Mouse (Mus musculus): ENCODE data around the gene Cyp8b1. TPM values are rescaled to one million over a fixed set of nuclear protein-coding genes. Genes with fewer than 3 reads are reported as not detected.

Cyp8b1 gene
- polyA plus RNA-seq, 1 experiment from 2014 or later, result not detected

GRCm38 (mm10) chr9:121903476-121904305 is 12.4 kb downstream of the Cyp8b1 start:
- H3K27me3 ChIP-seq, result no peaks in the 10 kb centered on the region
- no peak for ATAC-seq (ENCODE audit: insufficient number of reproducible peaks, low FRiP score, low TSS enrichment, low read depth)
- H3K4me2 ChIP-seq (replicated peaks), result no peak overlapping the region
- no peaks in the 10 kb centered on the region for H3K36me3 ChIP-seq
- no peaks in the 10 kb centered on the region for H3K4me1 ChIP-seq
- no peaks in the 10 kb centered on the region for H3K9me3 ChIP-seq (replicated peaks)
- H3K4me3 ChIP-seq (replicated peaks), result no peak overlapping the region
- WGBS, result 56% methylated on average over 8 of the region's 8 CpGs
- H3K27ac ChIP-seq (replicated peaks), result no peak overlapping the region
- no peak overlapping the region for H3K9ac ChIP-seq

- H3K9me3 ChIP-seq (replicated peaks), result no peaks in the 10 kb centered on the region
- 70% methylated on average over 5 of the region's 5 CpGs for WGBS
- ATAC-seq (ENCODE audit: insufficient number of reproducible peaks, low FRiP score, low TSS enrichment, low read depth), result no peak
- no peak overlapping the region for H3K9ac ChIP-seq
- H3K36me3 ChIP-seq, result no peaks in the 10 kb centered on the region
- no peak overlapping the region for H3K4me3 ChIP-seq (replicated peaks)
- no peak overlapping the region for H3K4me2 ChIP-seq (replicated peaks)
- H3K27me3 ChIP-seq, result no peaks in the 10 kb centered on the region
- no peaks in the 10 kb centered on the region for H3K4me1 ChIP-seq
- H3K27ac ChIP-seq (replicated peaks), result no peak overlapping the region
These were observed 14.1 kb downstream of the Cyp8b1 start for GRCm38 (mm10) chr9:121901710-121902700.

- Histone ChIP-seq H3K4me3 (replicated peaks) (no peak overlapping the region), H3K36me3 (no peaks in the 10 kb centered on the region), H3K9ac (no peak overlapping the region), H3K27ac (replicated peaks) (no peak overlapping the region), H3K4me1 (no peaks in the 10 kb centered on the region), H3K27me3 (no peaks in the 10 kb centered on the region), H3K9me3 (replicated peaks) (no peaks in the 10 kb centered on the region), H3K4me2 (replicated peaks) (no peak overlapping the region)
- no peak for ATAC-seq (ENCODE audit: insufficient number of reproducible peaks, low FRiP score, low TSS enrichment, low read depth)
- WGBS, result 82% methylated on average over 5 of the region's 5 CpGs
These were observed 15.7 kb downstream of the Cyp8b1 start for GRCm38 (mm10) chr9:121900282-121900855.

- Histone ChIP-seq H3K27me3 (no peaks in the 10 kb centered on the region), H3K4me2 (replicated peaks) (no peak overlapping the region), H3K9ac (no peak overlapping the region), H3K27ac (replicated peaks) (no peak overlapping the region), H3K4me1 (no peaks in the 10 kb centered on the region), H3K4me3 (replicated peaks) (no peak overlapping the region), H3K9me3 (replicated peaks) (no peaks in the 10 kb centered on the region), H3K36me3 (no peaks in the 10 kb centered on the region)
- no peak for ATAC-seq (ENCODE audit: insufficient number of reproducible peaks, low FRiP score, low TSS enrichment, low read depth)
- WGBS, result 66% methylated on average over 6 of the region's 6 CpGs
These were observed 16.8 kb downstream of the Cyp8b1 start for GRCm38 (mm10) chr9:121899306-121899705.

GRCm38 (mm10) chr9:121898245-121898644 is 17.9 kb downstream of the Cyp8b1 start, which contains the start of gene Ackr2:
Gene Ackr2 (plus strand): TSS chr9:121898355.
- ATAC-seq (ENCODE audit: insufficient number of reproducible peaks, low FRiP score, low TSS enrichment, low read depth), result no peak
- WGBS, result 66% methylated on average over 9 of the region's 9 CpGs

GRCm38 (mm10) chr9:121896820-121897219 is 19.3 kb downstream of the Cyp8b1 start:
- Histone ChIP-seq H3K4me3 (replicated peaks) (no peak overlapping the region), H3K27me3 (no peaks in the 10 kb centered on the region), H3K36me3 (no peaks in the 10 kb centered on the region), H3K9me3 (replicated peaks) (no peaks in the 10 kb centered on the region), H3K27ac (replicated peaks) (no peak overlapping the region), H3K4me2 (replicated peaks) (no peak overlapping the region), H3K9ac (no peak overlapping the region), H3K4me1 (no peaks in the 10 kb centered on the region)
- no peak for ATAC-seq (ENCODE audit: insufficient number of reproducible peaks, low FRiP score, low TSS enrichment, low read depth)
- WGBS, result 68% methylated on average over 4 of the region's 4 CpGs

More at GRCm38 (mm10) chr9:121898245-121898644, 17.9 kb downstream of the Cyp8b1 start, which contains the start of gene Ackr2:
- no peak within 1 kb of the TSS for H3K4me3 ChIP-seq (replicated peaks)
- no peak within 1 kb of the TSS for H3K9ac ChIP-seq
- no peak within 1 kb of the TSS for H3K4me2 ChIP-seq (replicated peaks)
- no peaks in the 10 kb centered on the region for H3K36me3 ChIP-seq
- no peak within 1 kb of the TSS for H3K27ac ChIP-seq (replicated peaks)
- H3K4me1 ChIP-seq, result no peaks in the 10 kb centered on the region
- H3K27me3 ChIP-seq, result no peaks in the 10 kb centered on the region
- H3K9me3 ChIP-seq (replicated peaks), result no peaks in the 10 kb centered on the region

- Histone ChIP-seq H3K4me2 (replicated peaks) (no peak overlapping the region), H3K9ac (no peak overlapping the region)
These were observed 20.6 kb downstream of the Cyp8b1 start for GRCm38 (mm10) chr9:121895392-121895993.

GRCm38 (mm10) chr9:121894447-121894846 is 21.7 kb downstream of the Cyp8b1 start:
- H3K9me3 ChIP-seq (replicated peaks), result no peaks in the 10 kb centered on the region
- no peak overlapping the region for H3K27ac ChIP-seq (replicated peaks)
- H3K27me3 ChIP-seq, result no peaks in the 10 kb centered on the region
- no peak overlapping the region for H3K4me2 ChIP-seq (replicated peaks)
- no peak overlapping the region for H3K4me3 ChIP-seq (replicated peaks)
- no peak overlapping the region for H3K9ac ChIP-seq
- whole genome bisulfite sequencing, result 66% methylated on average over 7 of the region's 7 CpGs
- no peaks in the 10 kb centered on the region for H3K36me3 ChIP-seq
- H3K4me1 ChIP-seq, result peaks cover 10% of the 10 kb centered on the region
- ATAC-seq (ENCODE audit: insufficient number of reproducible peaks, low FRiP score, low TSS enrichment, low read depth), result no peak

More at GRCm38 (mm10) chr9:121895392-121895993, 20.6 kb downstream of the Cyp8b1 start:
- ATAC-seq (ENCODE audit: insufficient number of reproducible peaks, low FRiP score, low TSS enrichment, low read depth), result no peak
- H3K36me3 ChIP-seq, result no peaks in the 10 kb centered on the region
- peaks cover 3% of the 10 kb centered on the region for H3K4me1 ChIP-seq
- 70% methylated on average over 7 of the region's 7 CpGs for WGBS
- no peak overlapping the region for H3K4me3 ChIP-seq (replicated peaks)
- no peaks in the 10 kb centered on the region for H3K27me3 ChIP-seq
- no peak overlapping the region for H3K27ac ChIP-seq (replicated peaks)
- H3K9me3 ChIP-seq (replicated peaks), result no peaks in the 10 kb centered on the region

GRCm38 (mm10) chr9:121892057-121892687 is 23.9 kb downstream of the Cyp8b1 start:
- WGBS, result 86% methylated on average over 12 of the region's 12 CpGs
- no peak overlapping the region for H3K4me2 ChIP-seq (replicated peaks)

GRCm38 (mm10) chr9:121891301-121891700 is 24.8 kb downstream of the Cyp8b1 start:
- Histone ChIP-seq H3K36me3 (no peaks in the 10 kb centered on the region), H3K9me3 (replicated peaks) (no peaks in the 10 kb centered on the region), H3K9ac (no peak overlapping the region), H3K4me1 (peaks cover 10% of the 10 kb centered on the region), H3K4me2 (replicated peaks) (no peak overlapping the region), H3K4me3 (replicated peaks) (no peak overlapping the region), H3K27ac (replicated peaks) (no peak overlapping the region), H3K27me3 (no peaks in the 10 kb centered on the region)
- 86% methylated on average over 9 of the region's 9 CpGs for WGBS
- no peak for ATAC-seq (ENCODE audit: insufficient number of reproducible peaks, low FRiP score, low TSS enrichment, low read depth)

More at GRCm38 (mm10) chr9:121892057-121892687, 23.9 kb downstream of the Cyp8b1 start:
- H3K4me3 ChIP-seq (replicated peaks), result no peak overlapping the region
- H3K27me3 ChIP-seq, result no peaks in the 10 kb centered on the region
- H3K9ac ChIP-seq, result no peak overlapping the region
- H3K4me1 ChIP-seq, result peaks cover 10% of the 10 kb centered on the region
- no peaks in the 10 kb centered on the region for H3K36me3 ChIP-seq
- ATAC-seq (ENCODE audit: insufficient number of reproducible peaks, low FRiP score, low TSS enrichment, low read depth), result no peak
- no peak overlapping the region for H3K27ac ChIP-seq (replicated peaks)
- H3K9me3 ChIP-seq (replicated peaks), result no peaks in the 10 kb centered on the region
